Mouse (Mus musculus): Measurements from ENCODE around the gene 5730455P16Rik. TPM values are rescaled to one million over a fixed set of nuclear protein-coding genes. Genes with fewer than 3 reads are reported as not detected.
"Not testable (repeated sequence)": the region's sequence is repeated elsewhere in the genome, so short reads cannot be mapped to it uniquely, and the experiment has no call there.

The 5730455P16Rik gene
- polyA plus RNA-seq (2014; fragmentation: Nextera tagmentation; extraction: Ambion mirVana), result 37.6 and 40.4 TPM in 2 replicates

DNA sequence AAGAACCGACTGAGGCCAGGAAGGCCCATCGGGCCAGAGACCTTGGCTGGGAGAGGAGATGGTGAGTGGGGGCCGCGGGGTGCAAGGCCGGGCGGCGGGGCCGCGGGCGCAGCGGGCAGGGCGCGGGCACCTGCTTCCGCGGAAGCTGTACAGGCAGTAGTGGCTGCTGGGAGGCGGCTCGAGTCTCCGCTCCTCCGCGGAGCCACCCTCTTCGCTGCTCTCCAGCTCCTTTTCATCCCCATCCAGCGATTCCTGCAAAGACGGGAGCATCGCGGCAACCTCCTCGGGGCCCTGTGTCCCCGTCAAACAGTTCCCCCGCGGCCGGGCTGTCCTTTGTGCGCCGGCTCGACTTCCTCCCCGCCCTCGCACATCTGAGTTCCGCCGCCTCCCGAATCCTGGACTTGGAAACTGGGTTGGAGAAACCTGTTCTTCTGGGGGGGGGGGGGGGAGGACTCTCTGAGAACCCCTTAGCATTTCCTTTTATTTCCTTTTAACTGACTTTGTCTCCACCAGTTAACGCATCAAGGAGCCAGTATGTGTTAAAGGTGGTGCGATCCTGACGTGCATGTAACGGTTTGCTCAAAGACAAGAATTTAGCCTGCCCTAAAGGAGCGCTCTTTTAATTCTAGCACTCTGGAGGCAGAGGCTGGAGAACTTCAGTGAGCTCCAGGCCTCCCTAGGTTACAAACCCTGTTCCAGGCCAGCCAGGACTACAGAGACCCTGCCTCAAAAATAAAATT is at the start of gene 5730455P16Rik:
TSS of gene 5730455P16Rik (minus strand) at position 323 of the 740 bp plus-strand sequence.
- Histone ChIP-seq H3K9me3 (ENCODE audit: control insufficient read depth, low read length) (no peaks in the 10 kb centered on the region), H3K4me1 (replicated peaks; ENCODE audit: control insufficient read depth, insufficient read depth, low read length) (peaks cover 16% of the 10 kb centered on the region), H3K4me2 (replicated peaks) (peak within 1 kb of the TSS; percentile 66), H3K36me3 (replicated peaks; ENCODE audit: control insufficient read depth, insufficient read depth) (peaks cover 26% of the 10 kb centered on the region), H3K27ac (peak within 1 kb of the TSS; percentile 89), H3K27me3 (ENCODE audit: control insufficient read depth, insufficient read depth, low read length) (no peaks in the 10 kb centered on the region), H3K4me3 (replicated peaks; ENCODE audit: low read length) (peak within 1 kb of the TSS; percentile 80), H3K9ac (peak within 1 kb of the TSS; percentile 96)
- ATAC-seq (ENCODE audit: low FRiP score) (peak; percentile 89), DNase-seq (ENCODE audit: low spot score) (peak; percentile 85)
- WGBS, result 1% methylated on average over 43 of the region's 43 CpGs

DNA sequence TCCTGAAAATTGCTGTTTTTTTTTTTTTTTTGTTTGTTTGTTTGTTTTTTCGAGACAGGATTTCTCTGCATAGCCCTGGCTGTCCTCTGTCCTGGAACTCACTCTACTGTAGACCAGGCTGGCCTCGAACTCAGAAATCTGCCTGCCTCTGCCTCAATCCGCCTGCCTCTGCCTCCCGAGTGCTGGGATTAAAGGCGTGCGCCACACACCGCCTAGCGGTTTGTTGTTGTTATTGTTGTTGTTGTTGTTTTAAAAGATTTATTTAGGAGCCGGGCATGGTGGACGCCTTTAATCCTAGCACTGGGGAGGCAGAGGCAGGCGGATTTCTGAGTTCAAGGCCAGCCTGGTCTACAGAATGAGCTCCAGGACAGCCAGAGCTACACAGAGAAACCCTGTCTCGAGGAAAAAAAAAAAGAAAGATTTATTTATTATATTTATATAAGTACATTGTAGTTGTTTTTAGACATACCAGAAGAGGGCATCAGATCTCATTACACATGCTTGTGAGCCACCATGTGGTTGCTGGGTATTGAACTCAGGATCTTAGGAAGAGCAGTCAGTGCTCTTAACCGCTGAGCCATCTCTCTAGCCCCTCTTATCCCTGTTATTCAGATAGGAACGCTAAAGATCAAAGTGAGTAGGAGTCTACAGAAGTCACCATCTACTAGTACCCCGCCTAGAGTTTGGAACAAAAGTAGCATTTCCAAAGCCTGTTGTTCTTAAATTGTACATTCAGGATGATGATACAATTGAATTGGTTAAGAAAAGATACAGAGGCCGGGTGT is 48.4 kb upstream of the 5730455P16Rik start:
- WGBS, result 83% methylated on average over 16 of the region's 16 CpGs
- not testable (repeated sequence) for ATAC-seq (ENCODE audit: low FRiP score); H3K27me3 ChIP-seq (ENCODE audit: control insufficient read depth, insufficient read depth, low read length); H3K4me2 ChIP-seq (replicated peaks); H3K4me3 ChIP-seq (replicated peaks; ENCODE audit: low read length); H3K9ac ChIP-seq; H3K4me1 ChIP-seq (replicated peaks; ENCODE audit: control insufficient read depth, insufficient read depth, low read length); H3K9me3 ChIP-seq (ENCODE audit: control insufficient read depth, low read length); H3K27ac ChIP-seq; DNase-seq (ENCODE audit: low spot score); H3K36me3 ChIP-seq (replicated peaks; ENCODE audit: control insufficient read depth, insufficient read depth)

DNA sequence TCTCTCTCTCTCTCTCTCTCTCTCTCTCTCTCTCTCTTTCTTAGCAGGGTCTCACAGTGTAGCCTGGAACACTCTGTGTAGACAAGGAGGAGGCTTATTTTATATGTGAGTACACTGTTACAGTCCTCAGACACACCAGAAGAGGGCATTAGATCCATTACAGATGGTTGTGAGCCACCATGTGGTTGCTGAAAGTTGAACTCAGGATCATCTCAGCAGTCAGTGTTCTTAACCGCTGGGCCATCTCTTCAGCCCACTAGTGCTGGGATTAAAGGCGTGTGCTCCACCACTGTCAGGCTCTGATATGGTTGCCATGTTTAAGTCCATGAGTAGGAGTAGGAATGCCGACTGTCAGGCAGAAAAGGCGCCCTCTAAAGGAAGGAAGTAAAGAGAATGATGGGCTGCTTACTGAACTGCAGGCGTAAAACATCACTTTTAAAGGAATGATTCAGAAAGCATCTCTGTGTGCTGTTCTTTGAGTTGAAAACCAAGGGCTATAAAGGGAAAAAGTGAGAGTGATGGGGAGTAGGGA is 47.5 kb upstream of the 5730455P16Rik start:
- H3K27ac ChIP-seq, result no peak overlapping the region
- no peak overlapping the region for H3K4me3 ChIP-seq (replicated peaks; ENCODE audit: low read length)
- no peaks in the 10 kb centered on the region for H3K27me3 ChIP-seq (ENCODE audit: control insufficient read depth, insufficient read depth, low read length)
- WGBS, result 62% methylated on average over 5 of the region's 5 CpGs
- H3K36me3 ChIP-seq (replicated peaks; ENCODE audit: control insufficient read depth, insufficient read depth), result no peaks in the 10 kb centered on the region
- H3K4me1 ChIP-seq (replicated peaks; ENCODE audit: control insufficient read depth, insufficient read depth, low read length), result peaks cover 9% of the 10 kb centered on the region
- DNase-seq (ENCODE audit: low spot score) (no peak), ATAC-seq (ENCODE audit: low FRiP score) (no peak)
- H3K9me3 ChIP-seq (ENCODE audit: control insufficient read depth, low read length), result no peaks in the 10 kb centered on the region
- H3K9ac ChIP-seq, result no peak overlapping the region
- H3K4me2 ChIP-seq (replicated peaks), result no peak overlapping the region

DNA sequence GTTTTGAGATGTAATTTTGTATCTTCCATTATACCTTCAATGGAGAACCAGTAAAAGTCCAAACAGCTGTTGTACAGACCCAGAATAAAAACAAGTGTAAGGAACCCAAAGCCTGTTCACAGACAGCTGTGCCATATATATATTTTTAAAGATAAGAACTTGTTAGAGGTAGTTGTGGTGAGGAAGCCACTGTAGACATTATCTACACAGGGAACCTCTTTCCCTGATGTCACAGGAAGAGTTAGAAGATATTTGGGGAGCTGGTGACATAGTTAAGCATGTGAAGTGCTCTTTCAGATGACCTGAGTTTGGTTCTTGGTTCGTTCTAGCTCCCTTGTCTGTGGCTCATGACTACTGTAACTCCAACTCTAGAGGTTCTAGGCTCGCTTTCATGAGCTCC is 46.9 kb upstream of the 5730455P16Rik start:
- no peak for ATAC-seq (ENCODE audit: low FRiP score)
- Histone ChIP-seq H3K9me3 (ENCODE audit: control insufficient read depth, low read length) (no peaks in the 10 kb centered on the region), H3K27me3 (ENCODE audit: control insufficient read depth, insufficient read depth, low read length) (no peaks in the 10 kb centered on the region), H3K4me1 (replicated peaks; ENCODE audit: control insufficient read depth, insufficient read depth, low read length) (peaks cover 5% of the 10 kb centered on the region), H3K27ac (no peak overlapping the region), H3K4me2 (replicated peaks) (no peak overlapping the region), H3K4me3 (replicated peaks; ENCODE audit: low read length) (no peak overlapping the region), H3K36me3 (replicated peaks; ENCODE audit: control insufficient read depth, insufficient read depth) (no peaks in the 10 kb centered on the region), H3K9ac (no peak overlapping the region)
- DNase-seq (ENCODE audit: low spot score), result no peak
- WGBS, result 90% methylated on average over 2 of the region's 2 CpGs

DNA sequence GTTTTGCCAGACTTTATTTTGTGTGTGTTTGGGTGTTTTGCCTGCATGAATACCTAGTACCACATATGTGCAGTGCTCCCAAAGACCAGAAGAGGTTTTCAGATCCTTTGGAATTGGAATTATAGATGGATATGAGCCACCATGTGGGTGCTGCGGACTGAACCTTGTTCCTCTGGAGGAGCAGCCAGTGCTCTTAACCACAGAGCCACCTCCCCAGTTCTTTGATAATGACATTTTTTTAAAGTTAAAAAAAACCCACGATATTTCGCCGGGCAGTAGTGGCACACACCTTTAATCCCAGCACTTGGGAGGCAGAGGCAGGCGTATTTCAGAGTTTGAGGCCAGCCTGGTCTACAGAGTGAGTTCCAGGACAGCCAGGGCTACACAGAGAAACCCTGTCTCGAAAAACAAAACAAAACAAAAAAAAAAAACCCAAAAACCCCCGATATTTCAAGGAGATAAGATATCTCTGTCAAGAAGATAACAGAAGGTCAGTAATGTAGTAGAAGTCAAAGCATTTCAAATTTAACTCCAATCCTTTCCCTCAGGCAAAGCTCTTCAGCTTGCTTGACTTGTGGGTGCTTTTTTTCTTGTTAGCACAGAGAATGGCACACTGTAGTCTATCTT is 43.7 kb upstream of the 5730455P16Rik start:
- 0 out of 2 replicates have a peak, but pooled peaks cover 4% of the 10 kb centered on the region for H3K36me3 ChIP-seq (replicated peaks; ENCODE audit: control insufficient read depth, insufficient read depth)
- ATAC-seq (ENCODE audit: low FRiP score), result no peak
- no peak overlapping the region for H3K4me2 ChIP-seq (replicated peaks)
- no peak overlapping the region for H3K27ac ChIP-seq
- no peaks in the 10 kb centered on the region for H3K27me3 ChIP-seq (ENCODE audit: control insufficient read depth, insufficient read depth, low read length)
- H3K9me3 ChIP-seq (ENCODE audit: control insufficient read depth, low read length), result 0 out of 2 replicates have a peak, but pooled peaks cover 4% of the 10 kb centered on the region
- 90% methylated on average over 7 of the region's 7 CpGs for WGBS
- H3K4me3 ChIP-seq (replicated peaks; ENCODE audit: low read length), result no peak overlapping the region
- H3K4me1 ChIP-seq (replicated peaks; ENCODE audit: control insufficient read depth, insufficient read depth, low read length), result no peaks in the 10 kb centered on the region
- no peak overlapping the region for H3K9ac ChIP-seq
- no peak for DNase-seq (ENCODE audit: low spot score)

DNA sequence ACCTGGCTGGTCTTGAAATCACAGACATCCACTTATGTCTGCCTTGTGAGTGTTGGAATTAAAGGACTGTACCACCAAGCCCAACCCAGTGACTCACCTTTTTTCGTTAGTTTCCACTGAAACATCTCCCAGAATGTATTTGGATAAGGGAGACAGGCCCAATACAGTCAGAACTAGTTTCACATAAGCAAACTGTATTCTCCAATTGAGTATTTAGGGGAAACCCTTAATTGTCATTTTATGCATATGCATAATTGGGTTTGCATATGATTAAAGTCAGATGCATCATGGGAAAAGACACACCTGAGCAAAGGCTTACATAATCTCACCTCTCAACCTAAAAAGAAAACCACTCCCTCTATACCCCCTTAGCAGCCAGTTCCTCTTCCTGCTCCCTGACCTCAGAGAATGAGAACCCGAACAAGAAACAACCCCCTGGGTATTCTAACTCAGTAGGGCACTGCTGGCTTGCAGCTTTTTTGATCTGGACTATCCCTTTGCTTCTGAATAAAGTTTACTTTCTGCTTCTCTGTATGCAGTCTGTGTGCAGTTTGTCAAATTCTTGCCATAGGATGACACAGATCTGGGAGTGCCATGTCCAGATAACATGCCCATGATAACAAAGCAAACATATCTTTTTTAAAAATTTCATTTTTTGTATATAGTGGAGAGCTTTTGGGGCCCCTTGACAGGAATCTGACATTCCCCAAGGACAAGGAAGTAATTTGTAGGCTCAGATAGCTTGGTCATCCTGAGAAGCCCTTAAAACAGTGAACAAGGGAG is 42.6 kb upstream of the 5730455P16Rik start:
- Histone ChIP-seq H3K36me3 (replicated peaks; ENCODE audit: control insufficient read depth, insufficient read depth) (peaks cover 10% of the 10 kb centered on the region), H3K9ac (no peak overlapping the region), H3K27me3 (ENCODE audit: control insufficient read depth, insufficient read depth, low read length) (no peaks in the 10 kb centered on the region), H3K27ac (no peak overlapping the region), H3K9me3 (ENCODE audit: control insufficient read depth, low read length) (0 out of 2 replicates have a peak, but pooled peaks cover 4% of the 10 kb centered on the region), H3K4me1 (replicated peaks; ENCODE audit: control insufficient read depth, insufficient read depth, low read length) (no peaks in the 10 kb centered on the region), H3K4me3 (replicated peaks; ENCODE audit: low read length) (no peak overlapping the region), H3K4me2 (replicated peaks) (no peak overlapping the region)
- ATAC-seq (ENCODE audit: low FRiP score), result no peak
- 48% methylated on average over 2 of the region's 2 CpGs for WGBS
- DNase-seq (ENCODE audit: low spot score), result no peak

DNA sequence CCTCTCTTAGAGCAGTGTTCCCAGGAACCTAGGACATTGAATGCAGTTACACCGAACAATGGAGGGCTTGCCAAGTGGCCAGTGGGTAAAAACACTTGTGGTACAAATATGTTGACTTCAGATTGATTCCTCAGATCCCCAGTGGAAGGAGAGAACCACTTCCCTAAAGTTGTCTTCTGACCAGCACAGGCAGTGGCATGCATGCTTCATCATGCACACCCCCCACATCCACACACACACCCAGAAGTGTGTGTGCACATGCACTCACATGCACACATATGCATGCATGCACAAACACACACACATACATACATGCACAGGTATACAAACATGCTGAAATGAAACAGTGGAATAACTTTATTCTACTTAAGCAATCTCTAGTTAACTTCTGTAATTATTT is 41.9 kb upstream of the 5730455P16Rik start:
- H3K27ac ChIP-seq, result no peak overlapping the region
- no peaks in the 10 kb centered on the region for H3K27me3 ChIP-seq (ENCODE audit: control insufficient read depth, insufficient read depth, low read length)
- ATAC-seq (ENCODE audit: low FRiP score), result no peak
- H3K9ac ChIP-seq, result no peak overlapping the region
- no peak overlapping the region for H3K4me3 ChIP-seq (replicated peaks; ENCODE audit: low read length)
- H3K4me2 ChIP-seq (replicated peaks), result no peak overlapping the region
- no peak for DNase-seq (ENCODE audit: low spot score)
- H3K36me3 ChIP-seq (replicated peaks; ENCODE audit: control insufficient read depth, insufficient read depth), result peaks cover 17% of the 10 kb centered on the region
- H3K9me3 ChIP-seq (ENCODE audit: control insufficient read depth, low read length), result 0 out of 2 replicates have a peak, but pooled peaks cover 4% of the 10 kb centered on the region
- WGBS, result 97% methylated on average over 1 of the region's 1 CpGs
- H3K4me1 ChIP-seq (replicated peaks; ENCODE audit: control insufficient read depth, insufficient read depth, low read length), result no peaks in the 10 kb centered on the region

DNA sequence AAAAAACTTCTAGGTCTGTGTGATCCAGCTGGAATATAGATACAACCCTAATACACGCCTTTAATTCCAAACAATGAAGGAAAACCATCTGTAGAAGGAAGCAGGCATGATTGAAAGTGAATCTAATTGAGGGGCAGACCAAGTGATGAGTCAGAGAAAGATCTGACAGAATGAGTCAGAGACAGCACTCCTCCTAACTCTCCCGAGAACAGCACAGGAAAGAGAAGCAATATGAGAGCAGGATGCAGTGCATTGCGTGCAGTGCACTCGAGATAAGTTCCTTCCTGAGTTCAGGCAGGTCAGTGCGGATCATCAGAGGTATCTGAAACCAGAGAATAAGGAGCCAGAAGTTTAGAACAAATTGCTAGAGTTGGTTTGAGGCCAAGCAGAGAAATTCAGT is 39.3 kb upstream of the 5730455P16Rik start:
- H3K9me3 ChIP-seq (ENCODE audit: control insufficient read depth, low read length), result 0 out of 2 replicates have a peak, but pooled peaks cover 4% of the 10 kb centered on the region
- H3K27ac ChIP-seq, result no peak overlapping the region
- WGBS, result 90% methylated on average over 5 of the region's 5 CpGs
- H3K36me3 ChIP-seq (replicated peaks; ENCODE audit: control insufficient read depth, insufficient read depth), result peaks cover 19% of the 10 kb centered on the region
- H3K4me3 ChIP-seq (replicated peaks; ENCODE audit: low read length), result no peak overlapping the region
- no peaks in the 10 kb centered on the region for H3K4me1 ChIP-seq (replicated peaks; ENCODE audit: control insufficient read depth, insufficient read depth, low read length)
- ATAC-seq (ENCODE audit: low FRiP score), result no peak
- no peak for DNase-seq (ENCODE audit: low spot score)
- H3K27me3 ChIP-seq (ENCODE audit: control insufficient read depth, insufficient read depth, low read length), result no peaks in the 10 kb centered on the region
- no peak overlapping the region for H3K4me2 ChIP-seq (replicated peaks)
- H3K9ac ChIP-seq, result no peak overlapping the region
